ENCODE assay signal across 20 mouse cellular contexts in genomic region chr2:102331932-102332331, GRCm38 (mm10).
DNase-seq lines count a peak whose midpoint lies in the region; ATAC-seq and TF ChIP-seq lines count a peak whose summit lies in the region.
"Had no signal": no experiment of that assay in that cellular context is flagged by ENCODE, and none has a peak within 500 bp of the region (broad histone marks: within the 10 kb centered on the region; RNA-seq: fewer than 3 reads in every experiment).

No protein-coding gene starts in this region.

- peak; percentile 28 for DNase-seq in midbrain, embryonic 11.5 days (ENCODE audit: low spot score, missing footprints)
- peak; percentile 33 for DNase-seq in MEL (ENCODE audit: low read depth, low spot score)
- DNase-seq in embryonic facial prominence, embryonic 10.5 days (ENCODE audit: low spot score), result no peak
- DNase-seq: adrenal gland, adult 2 months; adrenal gland, adult 8-10 months; adrenal gland, postnatal 10 days; adrenal gland, postnatal 14 days; adrenal gland, postnatal 25 days; adrenal gland, postnatal 36 days; B cell, adult 2 months; cerebellum, adult 11 months; cerebellum, adult 11-12 months; cerebellum, adult 18-20 months; cerebellum, adult 2 months had no signal

- TF ChIP-seq CTCF in MEL (IDR thresholded peaks at IDR 0.05 in 2 of 3, conservative IDR thresholded peaks at IDR 0.05 in 1 of 3; ENCODE audit: control insufficient read depth in 1 of 3, insufficient read depth in 1 of 3, low read depth in 2 of 3, low read length in 3 of 3, poor library complexity in 1 of 3, severe bottlenecking in 1 of 3), result no peak

- no peak overlapping the region for H3K4me3 ChIP-seq in midbrain, embryonic 11.5 days (ENCODE audit: low read depth, low read length)
- H3K4me3 ChIP-seq in midbrain, embryonic 15.5 days, result no peak overlapping the region
- H3K4me3 ChIP-seq in MEL (ENCODE audit: control insufficient read depth in 1 of 2, insufficient read depth in 1 of 2, low read depth in 2 of 2, low read length in 2 of 2), result no peak overlapping the region
- no peak overlapping the region for H3K4me3 ChIP-seq in embryonic facial prominence, embryonic 10.5 days

- H3K9ac ChIP-seq in midbrain, embryonic 11.5 days (ENCODE audit: low read length), result no peak overlapping the region
- no peak overlapping the region for H3K9ac ChIP-seq in midbrain, embryonic 15.5 days
- H3K9ac ChIP-seq in MEL (ENCODE audit: control insufficient read depth, low read depth, low read length, poor library complexity, severe bottlenecking), result no peak overlapping the region

- H3K27ac ChIP-seq in midbrain, embryonic 11.5 days (ENCODE audit: low read depth, low read length), result no peak overlapping the region
- H3K27ac ChIP-seq in midbrain, embryonic 15.5 days, result no peak overlapping the region
- H3K27ac ChIP-seq in MEL (ENCODE audit: control insufficient read depth, low read depth, low read length), result no peak overlapping the region
- H3K27ac ChIP-seq in embryonic facial prominence, embryonic 10.5 days (replicated peaks), result no peak overlapping the region

- no peak for TF ChIP-seq POLR2A in MEL (IDR thresholded peaks at IDR 0.05; ENCODE audit: control insufficient read depth in 1 of 2, insufficient read depth in 1 of 2, low read depth in 1 of 2, low read length in 2 of 2, poor library complexity in 1 of 2)

- WGBS in midbrain, embryonic 11.5 days, result 63% methylated on average over 2 of the region's 2 CpGs
- 56% methylated on average over 2 of the region's 2 CpGs for WGBS in midbrain, embryonic 15.5 days
- WGBS in embryonic facial prominence, embryonic 10.5 days, result 71% methylated on average over 2 of the region's 2 CpGs

- no peaks in the 10 kb centered on the region for H3K9me3 ChIP-seq in midbrain, embryonic 11.5 days (ENCODE audit: control insufficient read depth, low read length)
- no peaks in the 10 kb centered on the region for H3K9me3 ChIP-seq in midbrain, embryonic 15.5 days
- no peaks in the 10 kb centered on the region for H3K9me3 ChIP-seq in MEL (replicated peaks; ENCODE audit: insufficient read depth, low read length)
- H3K9me3 ChIP-seq in embryonic facial prominence, embryonic 10.5 days, result no peaks in the 10 kb centered on the region
- H3K9me3 ChIP-seq: G1E had no signal

- H3K79me2 ChIP-seq in MEL (ENCODE audit: control insufficient read depth, insufficient read depth, low read length, poor library complexity), result no peaks in the 10 kb centered on the region; the same call in 1 of the 2 replicates

- no peak overlapping the region for H3K4me2 ChIP-seq in midbrain, embryonic 11.5 days
- no peak overlapping the region for H3K4me2 ChIP-seq in midbrain, embryonic 15.5 days

- no peak for TF ChIP-seq RAD21 in MEL (IDR thresholded peaks at IDR 0.05; ENCODE audit: low read depth, low read length)

- peaks cover 1% of the 10 kb centered on the region; the same call in 1 of the 2 replicates for H3K4me1 ChIP-seq in midbrain, embryonic 11.5 days (ENCODE audit: control insufficient read depth, insufficient read depth, low read length)
- peaks cover 4% of the 10 kb centered on the region for H3K4me1 ChIP-seq in midbrain, embryonic 15.5 days
- peaks cover 2 to 3% of the 10 kb centered on the region in 2 experiments; a peak in 2 of 4 replicates for H3K4me1 ChIP-seq in MEL (ENCODE audit: control insufficient read depth in 1 of 2, insufficient read depth in 2 of 2, low read length in 2 of 2)
- peaks cover 7% of the 10 kb centered on the region for H3K4me1 ChIP-seq in embryonic facial prominence, embryonic 10.5 days

- ATAC-seq in midbrain, embryonic 11.5 days (ENCODE audit: low FRiP score), result no peak
- no peak for ATAC-seq in midbrain, embryonic 15.5 days (replicated peaks)
- ATAC-seq: activated CD4-positive, CD25-positive, alpha-beta regulatory T cell, adult 4 months; CD4-positive, CD25-positive, alpha-beta regulatory T cell, adult 4 months; Patski had no signal

- no peaks in the 10 kb centered on the region for H3K27me3 ChIP-seq in midbrain, embryonic 11.5 days (ENCODE audit: control insufficient read depth, insufficient read depth, low read length)
- no peaks in the 10 kb centered on the region for H3K27me3 ChIP-seq in midbrain, embryonic 15.5 days (replicated peaks)
- no peaks in the 10 kb centered on the region for H3K27me3 ChIP-seq in MEL (ENCODE audit: control insufficient read depth in 1 of 2, insufficient read depth in 2 of 2, low read length in 2 of 2)
- no peaks in the 10 kb centered on the region for H3K27me3 ChIP-seq in embryonic facial prominence, embryonic 10.5 days (replicated peaks; ENCODE audit: low read depth, poor library complexity, severe bottlenecking)
- H3K27me3 ChIP-seq: CH12.LX, Patski had no signal

- peak; percentile 52 to 60; a peak in 3 of 4 replicates for TF ChIP-seq EP300 in MEL (IDR thresholded peaks at IDR 0.05; ENCODE audit: low read depth in 1 of 2, low read length in 2 of 2)

- no peaks in the 10 kb centered on the region for H3K36me3 ChIP-seq in midbrain, embryonic 11.5 days (ENCODE audit: control insufficient read depth, insufficient read depth, low read length)
- H3K36me3 ChIP-seq in midbrain, embryonic 15.5 days (replicated peaks), result no peaks in the 10 kb centered on the region
- H3K36me3 ChIP-seq in MEL (ENCODE audit: control insufficient read depth in 1 of 2, insufficient read depth in 2 of 2, low read length in 2 of 2), result peaks cover 7 to 9% of the 10 kb centered on the region in 2 experiments
- H3K36me3 ChIP-seq in embryonic facial prominence, embryonic 10.5 days (replicated peaks), result no peaks in the 10 kb centered on the region

TF ChIP-seq in MEL, 35 proteins besides CTCF, POLR2A, EP300 and RAD21:
- no peak for TF ChIP-seq TBP (IDR thresholded peaks at IDR 0.05; ENCODE audit: low read depth, low read length)
- 0 out of 2 replicates have a peak, but pooled peaks have one; percentile 13 for TF ChIP-seq ZKSCAN1 (IDR thresholded peaks at IDR 0.05; ENCODE audit: low read depth, low read length)
- TF ChIP-seq GATA1 (IDR thresholded peaks at IDR 0.05; ENCODE audit: low read depth, low read length), result peak; percentile 43; the same call in 1 of the 2 replicates
- peak; percentile 46; the same call in 1 of the 2 replicates for TF ChIP-seq SIN3A (IDR thresholded peaks at IDR 0.05; ENCODE audit: low read length)
- TF ChIP-seq TCF12 (IDR thresholded peaks at IDR 0.05; ENCODE audit: low read depth, low read length), result peak; percentile 67; the same call in 1 of the 2 replicates
- peak; percentile 28; the same call in 1 of the 2 replicates for TF ChIP-seq BHLHE40 (IDR thresholded peaks at IDR 0.05; ENCODE audit: borderline replicate concordance, low read depth, low read length)
